ENCODE assay signal across 8 mouse cellular contexts in genomic region chr15:83526424-83527091, GRCm38 (mm10). TPM values are rescaled to one million over a fixed set of nuclear protein-coding genes. Genes with fewer than 3 reads are reported as not detected.
DNase-seq lines count a peak whose midpoint lies in the region; ATAC-seq lines count a peak whose summit lies in the region.

Gene Bik (plus strand): TSS chr15:83526862.

- WGBS in forebrain, embryonic 10.5 days: under 1% methylated on average over 45 of the region's 45 CpGs

- intact Hi-C loops in heart, postnatal 14 days (cut with DNase I): no loop called here

- peak; percentile 68 for ATAC-seq in megakaryocyte progenitor cell, adult 5-6 weeks (replicated peaks; ENCODE audit: poor library complexity)

- H3K36me3 ChIP-seq in forebrain, embryonic 10.5 days (replicated peaks): no peaks in the 10 kb centered on the region

- peaks cover 73% of the 10 kb centered on the region for H3K27me3 ChIP-seq in forebrain, embryonic 10.5 days (ENCODE audit: poor library complexity, severe bottlenecking)

- peak within 1 kb of the TSS; percentile 68 for H3K4me3 ChIP-seq in forebrain, embryonic 10.5 days

- peak within 1 kb of the TSS; percentile 70 for H3K27ac ChIP-seq in forebrain, embryonic 10.5 days

- H3K4me1 ChIP-seq in forebrain, embryonic 10.5 days: peaks cover 44% of the 10 kb centered on the region

- peak; percentile 32 for DNase-seq in right cerebral cortex, postnatal 14 days
- DNase-seq in right cerebral cortex, postnatal 36 days (ENCODE audit: low spot score in 2 of 2): no peak
- peak; percentile 72 for DNase-seq in forebrain, embryonic 10.5 days (ENCODE audit: extremely low spot score, low spot score)
- peak; percentile 78 to 80 for DNase-seq in heart, postnatal 14 days
- DNase-seq in kidney, postnatal 36 days: peak; percentile 74 to 86
- DNase-seq in spleen, postnatal 4 days (ENCODE audit: low spot score in 2 of 2): peak; percentile 35 to 74
- DNase-seq in left cerebral cortex, adult 18-20 months (ENCODE audit: low spot score in 2 of 2): no peak

- no peaks in the 10 kb centered on the region for H3K9me3 ChIP-seq in forebrain, embryonic 10.5 days

RNA-seq across cellular contexts. Expression of gene Bik, which starts in this region (rescaled TPM):
- polyA plus RNA-seq in forebrain, embryonic 10.5 days (2016; fragmentation: Nextera tagmentation; extraction: Ambion mirVana): 2.1 and 2.3 TPM in 2 replicates
- total RNA-seq in heart, postnatal 14 days (2021): 10 to 100 TPM; 11.2 to 12.9 TPM
- 0.15 TPM in 1 of 2 replicates, not detected in the other for total RNA-seq in megakaryocyte progenitor cell, adult 5-6 weeks (2015)
- total RNA-seq in megakaryocyte progenitor cell, adult 5-6 weeks (2017): 0.25 TPM in 1 of 2 replicates, not detected in the other
- total RNA-seq in left cerebral cortex, adult 18-20 months (2021): not detected

Comparison
In these comparisons a context has a peak if more than half of its experiments do, and no peak if none do; other contexts are left out.
1. RNA of gene Bik (total RNA-seq): 11.2 to 12.9 TPM in heart, postnatal 14 days; 0.15 to 0.25 TPM in megakaryocyte progenitor cell, adult 5-6 weeks and not detected in left cerebral cortex, adult 18-20 months; every median in the first group is over 4 times any median in the second.
2. DNase-seq: peak in right cerebral cortex, postnatal 14 days (single experiment), forebrain, embryonic 10.5 days (single experiment), heart, postnatal 14 days (2 of 2), kidney, postnatal 36 days (2 of 2) and spleen, postnatal 4 days (2 of 2); none in right cerebral cortex, postnatal 36 days (0 of 2) and left cerebral cortex, adult 18-20 months (0 of 2).
3. Peak in ATAC-seq in megakaryocyte progenitor cell, adult 5-6 weeks; RNA of the gene not detected or under 1 TPM.